Mouse (Mus musculus): ENCODE results near the gene Hsp90ab1. TPM values are rescaled to one million over a fixed set of nuclear protein-coding genes. Genes with fewer than 3 reads are reported as not detected.
A peak's percentile ranks its signal among the peaks of the same experiment; 100 is the strongest.

The Hsp90ab1 gene
- polyA plus RNA-seq, 1 experiment from 2014 or later = 1,551 TPM

GRCm38 (mm10) chr17:45551816-45552451 is 21.1 kb downstream of the Hsp90ab1 start:
- H3K4me3 ChIP-seq (replicated peaks) = no peak overlapping the region
- H3K9me3 ChIP-seq = no peaks in the 10 kb centered on the region
- no peak for ATAC-seq (ENCODE audit: insufficient read depth, low FRiP score, low read depth)
- no peaks in the 10 kb centered on the region for H3K36me3 ChIP-seq
- H3K27me3 ChIP-seq (replicated peaks) = peaks cover 22% of the 10 kb centered on the region
- H3K4me2 ChIP-seq = no peak overlapping the region
- WGBS = 4% methylated on average over 8 of the region's 8 CpGs
- no peak overlapping the region for H3K27ac ChIP-seq
- H3K4me1 ChIP-seq = peaks cover 26% of the 10 kb centered on the region
- H3K9ac ChIP-seq = no peak overlapping the region

GRCm38 (mm10) chr17:45551249-45551796 is 21.7 kb downstream of the Hsp90ab1 start:
- Histone ChIP-seq H3K4me2 (no peak overlapping the region), H3K27me3 (replicated peaks) (peaks cover 24% of the 10 kb centered on the region), H3K27ac (no peak overlapping the region), H3K9me3 (no peaks in the 10 kb centered on the region), H3K4me3 (replicated peaks) (no peak overlapping the region), H3K36me3 (no peaks in the 10 kb centered on the region), H3K4me1 (peaks cover 23% of the 10 kb centered on the region), H3K9ac (no peak overlapping the region)
- 62% methylated on average over 7 of the region's 7 CpGs for WGBS
- no peak for ATAC-seq (ENCODE audit: insufficient read depth, low FRiP score, low read depth)

DNA sequence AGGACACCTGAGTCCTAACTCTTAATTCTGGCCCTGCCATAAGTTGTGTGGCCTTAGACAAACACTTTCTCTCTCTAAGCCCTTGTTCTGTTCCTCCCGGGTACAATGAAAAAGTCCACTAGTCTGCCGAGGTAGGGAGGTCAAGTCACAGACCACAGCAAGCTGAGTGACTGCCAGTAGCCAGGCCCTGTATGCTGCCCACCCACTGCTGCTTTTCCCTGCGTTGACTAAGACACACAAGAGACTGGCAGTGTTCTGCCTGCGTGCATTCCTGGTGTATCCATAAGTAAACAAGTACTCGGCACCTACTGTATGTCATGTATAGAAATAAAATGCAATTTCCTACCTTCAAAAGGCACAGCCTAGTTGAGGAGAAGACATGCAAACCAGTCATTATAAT is 22.8 kb downstream of the Hsp90ab1 start:
- H3K9me3 ChIP-seq = no peaks in the 10 kb centered on the region
- no peak for ATAC-seq (ENCODE audit: insufficient read depth, low FRiP score, low read depth)
- peak overlapping the region; percentile 94 for H3K4me2 ChIP-seq
- H3K27me3 ChIP-seq (replicated peaks) = peaks cover 34% of the 10 kb centered on the region
- 0 out of 2 replicates have a peak overlapping the region, but pooled peaks have one; percentile 66 for H3K4me3 ChIP-seq (replicated peaks)
- H3K4me1 ChIP-seq = peaks cover 21% of the 10 kb centered on the region
- H3K9ac ChIP-seq = no peak overlapping the region
- no peak overlapping the region for H3K27ac ChIP-seq
- 21% methylated on average over 5 of the region's 5 CpGs for WGBS
- no peaks in the 10 kb centered on the region for H3K36me3 ChIP-seq

DNA sequence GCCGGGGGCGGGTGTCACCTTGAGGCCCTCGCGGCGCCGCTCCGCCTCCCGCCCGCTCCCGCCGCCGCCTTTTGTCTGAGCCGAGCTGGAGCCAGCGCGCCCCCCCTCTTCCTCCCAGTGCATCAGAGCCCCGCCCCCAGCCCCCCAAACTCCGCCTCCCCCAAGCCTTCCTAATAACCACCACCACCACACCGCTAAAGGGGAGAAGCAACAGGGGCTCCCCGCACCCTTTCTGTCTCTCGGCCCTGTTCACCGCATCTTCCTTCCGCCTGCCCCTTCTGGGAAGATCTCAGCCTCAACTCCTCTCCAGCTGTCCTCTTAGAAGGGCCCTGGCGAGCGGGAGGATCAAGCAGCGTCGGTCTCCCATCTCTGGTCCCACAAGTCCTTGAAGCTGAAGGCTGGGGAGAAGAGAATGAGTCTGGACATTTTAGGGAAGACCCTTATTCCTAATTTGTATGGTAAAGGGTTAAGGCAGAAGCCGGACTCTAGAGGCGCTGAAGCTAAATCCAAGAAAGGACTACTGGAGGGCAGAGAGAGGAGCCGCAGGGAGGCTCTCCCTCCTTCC is 23.4 kb downstream of the Hsp90ab1 start, which contains the start of gene Tmem151b:
Gene Tmem151b, minus strand, starts transcription at position 61 of the 565 bp plus-strand sequence.
- Histone ChIP-seq H3K4me2 (peak within 1 kb of the TSS; percentile 94), H3K9me3 (no peaks in the 10 kb centered on the region), H3K4me1 (peaks cover 27% of the 10 kb centered on the region), H3K4me3 (replicated peaks) (peak within 1 kb of the TSS; percentile 66), H3K27me3 (replicated peaks) (peaks cover 40% of the 10 kb centered on the region), H3K27ac (no peak within 1 kb of the TSS), H3K36me3 (no peaks in the 10 kb centered on the region), H3K9ac (peak within 1 kb of the TSS; percentile 55)
- WGBS = under 1% methylated on average over 24 of the region's 29 CpGs
- no peak for ATAC-seq (ENCODE audit: insufficient read depth, low FRiP score, low read depth)

DNA sequence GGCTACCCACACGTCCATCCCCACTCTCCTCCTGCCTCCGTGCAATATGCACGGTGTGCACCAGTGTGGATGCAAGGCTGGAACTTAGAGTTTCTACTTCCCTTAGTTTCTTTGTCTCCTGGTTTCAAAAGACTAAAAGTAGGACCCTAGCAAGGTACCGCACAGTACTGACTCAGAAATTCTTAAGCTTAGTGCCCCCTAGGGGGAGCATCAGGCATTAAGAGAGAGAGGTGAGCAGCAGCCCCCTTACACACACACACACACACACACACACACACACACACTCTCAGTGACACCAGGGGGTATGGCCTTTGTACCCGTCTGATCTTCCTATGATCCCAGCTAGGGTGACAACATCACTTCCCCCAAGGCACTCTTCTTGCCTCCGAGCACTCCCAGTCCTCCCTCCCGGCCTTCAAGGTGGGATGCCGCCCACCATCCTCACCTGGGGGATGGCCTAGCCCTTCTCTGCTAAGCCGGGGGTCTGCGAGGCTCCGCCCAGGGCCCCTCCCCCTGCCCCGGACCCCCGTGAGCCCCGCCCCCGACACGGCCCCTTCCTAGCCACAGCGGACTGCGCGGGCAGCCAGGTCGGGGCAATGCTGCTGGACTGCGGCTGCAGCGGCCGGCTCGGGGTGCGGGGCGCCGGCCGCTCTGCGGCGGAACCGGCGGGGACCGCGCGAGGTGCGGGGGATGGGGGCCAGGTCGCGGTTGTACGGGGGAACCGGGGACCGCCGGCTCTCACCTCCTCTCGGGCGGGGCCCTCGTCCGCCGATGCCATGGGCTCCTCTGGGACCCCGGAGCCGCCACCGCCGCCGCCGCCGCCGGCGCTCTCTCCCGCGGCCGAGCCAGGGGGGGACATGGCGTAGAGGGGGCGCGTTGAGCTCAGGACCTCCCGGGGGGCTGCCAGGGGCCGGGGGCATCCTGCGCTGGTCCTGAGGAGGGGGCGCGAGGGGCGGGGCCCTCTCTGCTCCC is 24.2 kb downstream of the Hsp90ab1 start:
- no peak overlapping the region for H3K27ac ChIP-seq
- no peaks in the 10 kb centered on the region for H3K36me3 ChIP-seq
- no peak for ATAC-seq (ENCODE audit: insufficient read depth, low FRiP score, low read depth)
- H3K27me3 ChIP-seq (replicated peaks) = peaks cover 48% of the 10 kb centered on the region
- no peaks in the 10 kb centered on the region for H3K9me3 ChIP-seq
- H3K9ac ChIP-seq = peak overlapping the region; percentile 55
- H3K4me3 ChIP-seq (replicated peaks) = peak overlapping the region; percentile 66
- peaks cover 33% of the 10 kb centered on the region for H3K4me1 ChIP-seq
- H3K4me2 ChIP-seq = peak overlapping the region; percentile 94
- 4% methylated on average over 54 of the region's 68 CpGs for WGBS

DNA sequence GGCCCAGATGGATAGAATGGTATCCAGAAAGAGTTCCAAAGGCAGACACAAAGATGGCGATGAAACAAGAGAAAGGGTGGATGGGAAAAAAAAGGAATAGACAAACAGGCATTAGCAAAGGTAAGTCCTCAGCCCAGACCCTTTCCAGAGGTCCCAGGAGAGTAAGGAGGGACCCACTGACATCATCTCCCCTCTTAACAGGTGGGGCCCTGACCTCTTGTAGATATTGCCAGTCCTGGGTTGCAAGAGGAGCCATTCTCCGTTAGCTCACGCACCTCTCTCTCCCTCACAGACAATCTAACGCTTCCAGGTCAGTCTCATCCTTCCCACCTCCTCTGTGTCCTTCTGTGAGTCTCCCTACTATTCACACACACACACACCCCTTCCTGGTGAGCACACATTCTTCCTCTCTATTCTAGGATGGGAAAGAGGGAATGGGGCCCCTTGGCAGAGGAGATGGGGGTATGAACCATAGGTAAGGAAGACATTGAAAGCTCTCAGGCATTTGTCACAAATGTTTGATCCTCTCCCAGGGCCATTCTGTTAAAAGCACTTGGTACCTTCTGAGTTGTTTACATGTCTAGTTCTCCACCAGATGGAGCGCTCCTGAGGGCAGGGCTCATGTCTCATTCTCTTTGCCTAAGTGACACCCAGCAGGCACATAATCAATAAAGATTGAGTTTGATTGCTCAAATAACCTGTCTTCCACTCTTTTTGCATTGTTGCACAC is 25.4 kb downstream of the Hsp90ab1 start:
- H3K4me2 ChIP-seq = no peak overlapping the region
- H3K36me3 ChIP-seq = no peaks in the 10 kb centered on the region
- peaks cover 57% of the 10 kb centered on the region for H3K27me3 ChIP-seq (replicated peaks)
- no peak overlapping the region for H3K4me3 ChIP-seq (replicated peaks)
- no peaks in the 10 kb centered on the region for H3K9me3 ChIP-seq
- no peak overlapping the region for H3K27ac ChIP-seq
- WGBS = 79% methylated on average over 5 of the region's 5 CpGs
- no peak overlapping the region for H3K9ac ChIP-seq
- no peak for ATAC-seq (ENCODE audit: insufficient read depth, low FRiP score, low read depth)
- peaks cover 34% of the 10 kb centered on the region for H3K4me1 ChIP-seq

DNA sequence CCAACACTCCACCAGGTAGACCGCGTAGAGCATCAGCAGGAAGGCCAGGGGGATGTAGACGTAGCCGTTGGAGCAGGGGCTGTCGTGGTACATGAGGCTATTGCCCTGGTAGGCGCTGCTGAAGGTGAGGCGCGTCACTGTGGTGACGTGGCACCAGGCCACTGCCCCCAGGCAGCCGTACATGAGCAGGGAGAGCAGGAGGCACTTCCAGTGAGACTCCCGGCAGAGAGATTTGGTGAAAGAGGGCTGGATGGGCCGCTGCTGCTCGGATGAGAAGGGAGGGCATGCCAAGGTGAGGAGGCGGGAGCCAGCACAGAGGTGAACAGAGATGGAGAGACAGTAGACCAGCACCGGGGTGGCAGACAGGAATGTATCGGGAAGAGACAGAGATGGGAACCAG is 26.1 kb downstream of the Hsp90ab1 start:
- Histone ChIP-seq H3K4me1 (peaks cover 34% of the 10 kb centered on the region), H3K27me3 (replicated peaks) (peaks cover 62% of the 10 kb centered on the region), H3K4me2 (no peak overlapping the region), H3K4me3 (replicated peaks) (no peak overlapping the region), H3K9me3 (no peaks in the 10 kb centered on the region), H3K9ac (no peak overlapping the region), H3K36me3 (no peaks in the 10 kb centered on the region), H3K27ac (no peak overlapping the region)
- no peak for ATAC-seq (ENCODE audit: insufficient read depth, low FRiP score, low read depth)
- 73% methylated on average over 16 of the region's 16 CpGs for WGBS

DNA sequence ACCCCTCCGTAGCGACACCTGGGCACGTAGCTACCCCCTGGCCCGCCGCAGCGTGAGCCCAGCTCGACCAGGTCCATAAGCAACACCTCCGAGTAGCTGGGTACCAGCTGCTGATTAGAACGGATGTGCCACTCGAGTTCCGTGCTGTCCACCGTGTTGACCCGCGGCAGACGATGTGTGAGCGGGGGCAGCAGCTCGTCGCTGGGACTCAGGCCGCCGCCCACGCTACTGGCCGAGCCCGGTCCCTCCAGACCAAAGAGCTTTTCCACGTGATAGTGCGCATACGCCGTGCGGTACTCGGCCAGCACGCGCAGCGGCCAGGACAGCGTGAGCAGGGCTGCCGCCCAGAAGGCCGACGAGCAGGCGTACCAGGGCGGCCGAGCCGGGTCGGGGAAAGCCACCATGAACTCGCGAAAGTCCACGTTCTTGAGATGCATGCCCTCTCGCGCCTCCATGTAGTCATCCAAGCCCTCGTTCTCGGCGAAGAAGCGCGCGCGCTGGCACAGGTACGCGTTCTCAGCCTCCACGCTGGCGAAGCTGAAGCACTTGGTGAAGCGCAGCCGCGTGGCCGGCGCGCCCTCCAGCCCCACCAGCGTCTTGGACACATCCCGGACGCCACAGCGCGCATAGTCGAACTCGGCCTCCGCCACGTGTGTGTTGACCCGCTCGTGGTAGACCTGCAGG is 27.7 kb downstream of the Hsp90ab1 start:
- WGBS = 16% methylated on average over 74 of the region's 74 CpGs
- peaks cover 71% of the 10 kb centered on the region for H3K27me3 ChIP-seq (replicated peaks)

GRCm38 (mm10) chr17:45544873-45545277 is 28.2 kb downstream of the Hsp90ab1 start:
- Histone ChIP-seq H3K27me3 (replicated peaks) (peaks cover 75% of the 10 kb centered on the region), H3K36me3 (no peaks in the 10 kb centered on the region), H3K27ac (no peak overlapping the region), H3K9me3 (no peaks in the 10 kb centered on the region), H3K4me2 (peak overlapping the region; percentile 50), H3K9ac (no peak overlapping the region), H3K4me3 (replicated peaks) (peak overlapping the region; percentile 22), H3K4me1 (peaks cover 28% of the 10 kb centered on the region)
- no peak for ATAC-seq (ENCODE audit: insufficient read depth, low FRiP score, low read depth)
- WGBS = 18% methylated on average over 46 of the region's 46 CpGs

More for the DNA sequence above, 27.7 kb downstream of the Hsp90ab1 start:
- Histone ChIP-seq H3K4me3 (replicated peaks) (peak overlapping the region; percentile 22), H3K27ac (no peak overlapping the region), H3K9ac (no peak overlapping the region), H3K4me2 (peak overlapping the region; percentile 50), H3K9me3 (no peaks in the 10 kb centered on the region), H3K4me1 (peaks cover 33% of the 10 kb centered on the region), H3K36me3 (no peaks in the 10 kb centered on the region)
- no peak for ATAC-seq (ENCODE audit: insufficient read depth, low FRiP score, low read depth)

DNA sequence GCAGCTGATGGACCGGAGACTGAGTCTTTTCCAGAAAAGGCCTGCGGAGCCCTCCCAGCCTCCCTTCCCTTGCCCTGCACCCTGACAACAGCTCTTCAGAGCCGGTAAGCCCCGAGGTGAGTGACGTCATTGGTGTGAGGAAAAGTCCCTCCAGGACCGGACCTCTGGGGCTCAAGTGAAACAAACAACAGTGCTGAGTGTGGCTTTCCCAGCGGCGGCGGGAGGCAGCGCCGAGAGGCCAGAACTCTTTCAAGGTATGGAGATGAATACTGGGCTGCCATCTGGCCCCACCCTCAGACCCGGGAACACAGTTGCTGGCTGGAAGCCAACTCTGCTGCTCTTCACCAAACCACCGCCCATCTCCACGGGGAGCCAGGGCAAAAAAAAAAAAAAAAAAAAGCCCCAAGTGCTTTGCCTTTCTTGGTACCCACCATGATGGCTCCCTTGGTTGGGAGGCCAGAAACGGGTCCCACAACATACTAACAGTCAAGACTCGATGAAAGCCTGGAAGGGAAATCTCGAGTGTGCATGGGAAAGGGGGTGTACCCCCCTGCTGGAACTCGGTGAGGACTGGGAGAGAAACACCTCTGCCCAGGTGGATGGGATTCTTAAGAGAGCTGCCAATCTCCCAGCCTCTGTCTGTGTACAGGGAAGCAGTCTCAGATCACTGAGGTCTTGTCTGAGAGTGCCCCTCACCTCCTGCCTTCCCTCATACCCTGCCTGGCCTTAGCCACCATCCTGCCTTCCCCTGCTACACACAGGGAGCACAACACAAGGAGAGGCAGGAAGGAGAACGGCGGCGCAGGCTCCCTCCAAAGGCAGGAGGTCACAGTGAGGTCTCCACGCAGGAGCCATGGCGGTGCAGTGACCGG is 28.8 kb downstream of the Hsp90ab1 start:
- Histone ChIP-seq H3K9me3 (no peaks in the 10 kb centered on the region), H3K9ac (no peak overlapping the region), H3K4me3 (replicated peaks) (peak overlapping the region; percentile 22; the same call in 1 of the 2 replicates), H3K27me3 (replicated peaks) (peaks cover 81% of the 10 kb centered on the region), H3K27ac (no peak overlapping the region), H3K4me1 (peaks cover 23% of the 10 kb centered on the region), H3K4me2 (peak overlapping the region; percentile 50; the same call in 1 of the 2 replicates), H3K36me3 (no peaks in the 10 kb centered on the region)
- WGBS = 27% methylated on average over 24 of the region's 24 CpGs
- ATAC-seq (ENCODE audit: insufficient read depth, low FRiP score, low read depth) = no peak
